Mouse (Mus musculus): ENCODE results near the gene Hectd2.

DNA sequence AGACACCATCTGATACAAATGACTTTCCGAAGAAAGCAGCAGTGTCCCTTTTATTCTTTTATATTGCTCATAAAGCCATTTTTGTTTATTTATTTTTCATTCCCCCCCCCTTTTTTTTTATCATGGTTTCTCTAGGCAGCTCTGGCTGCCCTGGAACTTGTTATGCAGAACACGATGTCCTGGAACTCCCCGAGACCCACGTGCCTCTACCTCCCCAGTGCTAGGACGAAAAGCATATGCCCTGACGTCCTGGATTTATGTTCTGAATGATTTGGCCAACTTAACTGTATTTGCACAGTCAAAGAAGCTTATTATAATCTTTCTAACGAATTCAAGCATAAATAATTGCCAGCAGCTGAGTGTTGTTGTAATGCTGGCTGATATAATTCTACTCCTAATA is 13.7 kb upstream of the Hectd2 start:
- no peak for TF ChIP-seq POLR2A (IDR thresholded peaks at IDR 0.05; ENCODE audit: borderline replicate concordance, extremely low read depth, low read depth, low read length)
- no peak for TF ChIP-seq CTCF (IDR thresholded peaks at IDR 0.05; ENCODE audit: insufficient read depth, low read length)

Data from lung, adult 2 months (tissue).